Mouse (Mus musculus) spleen, adult 2 months (tissue): ENCODE data around the gene Pithd1. TPM values are rescaled to one million over a fixed set of nuclear protein-coding genes. Genes with fewer than 3 reads are reported as not detected.
"Not testable (repeated sequence)": the region's sequence is repeated elsewhere in the genome, so short reads cannot be mapped to it uniquely, and the experiment has no call there.

ENCODE experiments used
- DNase-seq, 2 experiments: peaks; one replicate each; pipeline versions ENCODE4 v3.0.0 to v3.0.0-alpha.2; 2012 to 2021; ENCODE audit warnings: low spot score in 2 of 2, low read depth in 1 of 2
- H3K27ac ChIP-seq: fragments of 200-500 bp; 2 replicates; pipeline ENCODE4 v1.5.1; 2012; ENCODE audit warnings: low read length, inconsistent platforms; ENCODE audit not compliant: insufficient read depth
- H3K27me3 ChIP-seq: fragments of 200-500 bp; 2 replicates; pipeline ENCODE4 v1.6.1; 2012; ENCODE audit warnings: mild to moderate bottlenecking, moderate library complexity, low read length, inconsistent platforms; ENCODE audit not compliant: control insufficient read depth, insufficient read depth
- H3K36me3 ChIP-seq: fragments of 200-500 bp; 2 replicates; pipeline ENCODE4 v1.6.1; 2012; ENCODE audit warnings: mild to moderate bottlenecking, low read length, inconsistent platforms; ENCODE audit not compliant: control insufficient read depth, insufficient read depth
- H3K4me1 ChIP-seq: fragments of 200-500 bp; 2 replicates; pipeline ENCODE4 v1.6.1; 2011; ENCODE audit warnings: inconsistent platforms; ENCODE audit not compliant: control insufficient read depth, insufficient read depth, insufficient read length
- H3K4me3 ChIP-seq: fragments of 200-500 bp; 2 replicates; pipeline ENCODE4 v1.5.1; 2011; ENCODE audit warnings: mild to moderate bottlenecking, inconsistent platforms; ENCODE audit not compliant: insufficient read depth, insufficient read length; ENCODE audit errors: extremely low read depth
- CTCF ChIP-seq: fragments of 200-500 bp; IDR thresholded peaks from 2 replicates; pipeline ENCODE4 v1.5.1; 2011; ENCODE audit warnings: mild to moderate bottlenecking, inconsistent platforms; ENCODE audit not compliant: insufficient read depth, insufficient read length, insufficient replicate concordance; ENCODE audit errors: extremely low read depth
- POLR2A ChIP-seq: fragments of 200-500 bp; IDR thresholded peaks from 2 replicates; pipeline ENCODE4 v1.6.1; 2011; ENCODE audit warnings: low read depth, low read length, inconsistent platforms
- WGBS: fragments of 180-500 bp; shearing (Covaris S2); methylation state at CpG from one replicate; pipeline ENCODE4 v1.1.7; 2018; 5-methylcytosine and 5-hydroxymethylcytosine counted together
- polyA plus RNA-seq: library from polyadenylated mRNA; depleted of rRNA; stranded (reverse); fragments of >200 nt; gene quantifications from 2 replicates; pipeline ENCODE4 v1.2.3, GENCODE M21; 2012

Gene Pithd1
- polyA plus RNA-seq, 1 experiment: 31.0 TPM

DNA sequence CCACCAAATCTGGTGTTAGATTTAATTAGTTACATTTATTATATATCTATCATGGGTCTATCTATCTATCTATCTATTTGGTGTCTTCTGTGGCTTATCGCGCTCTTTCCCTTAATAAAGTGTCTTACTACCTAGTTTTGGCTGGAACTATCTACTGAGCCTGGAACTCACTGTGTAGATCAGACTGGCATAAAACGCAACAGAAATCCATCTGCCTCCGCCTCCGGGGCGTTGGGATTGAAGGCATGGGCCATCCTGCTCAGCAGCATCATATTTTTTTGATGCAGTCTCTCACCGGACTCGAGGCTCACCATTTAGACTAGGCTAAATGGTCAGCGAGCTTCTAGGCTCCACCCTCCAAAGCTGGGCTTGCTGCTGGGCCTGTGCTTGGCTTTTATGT lies 650 bp upstream of the Pithd1 start:
- no peaks in the 10 kb centered on the region; the same call in 1 of the 2 replicates for H3K4me1 ChIP-seq
- H3K36me3 ChIP-seq: peaks cover 13% of the 10 kb centered on the region
- H3K4me3 ChIP-seq: peak overlapping the region; percentile 81
- TF ChIP-seq POLR2A (no peak), CTCF (no peak)
- no peaks in the 10 kb centered on the region for H3K27me3 ChIP-seq
- no peak for DNase-seq
- WGBS: 83% methylated on average over 9 of the region's 9 CpGs
- no peak overlapping the region for H3K27ac ChIP-seq

DNA sequence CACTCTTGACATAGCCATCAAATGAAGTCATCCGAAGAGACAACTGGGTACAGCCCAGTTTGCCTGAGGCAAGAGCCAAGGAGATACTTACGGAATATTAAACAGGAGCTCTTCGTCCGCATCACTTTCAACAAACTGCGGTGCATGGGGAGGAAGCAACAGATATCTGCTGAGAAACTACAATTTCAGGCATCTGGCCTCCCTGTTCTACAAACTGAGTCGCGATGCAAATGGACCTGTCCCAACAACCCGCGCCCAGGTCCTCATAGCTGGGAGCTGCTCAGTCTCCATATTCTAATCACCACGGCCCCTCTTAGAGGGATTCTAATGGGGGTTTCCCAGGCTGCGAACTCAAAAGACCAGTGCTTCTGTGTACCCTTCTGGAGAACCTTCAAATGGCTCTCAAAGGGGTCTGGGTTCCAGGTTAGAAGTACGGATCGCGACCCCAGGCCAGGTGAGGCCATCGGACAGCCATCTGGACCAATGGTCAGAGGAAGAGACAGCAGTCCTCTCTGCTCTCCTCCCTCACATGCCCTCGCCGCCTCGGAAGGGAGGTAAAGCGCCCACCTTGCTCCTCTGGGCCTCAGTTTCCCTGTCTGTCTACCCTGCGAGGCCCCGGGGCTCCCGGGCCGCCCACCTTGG lies 642 bp downstream of the Pithd1 start:
- 11% methylated on average over 23 of the region's 23 CpGs for WGBS
- TF ChIP-seq POLR2A (no peak), CTCF (no peak)
- no peak for DNase-seq
- Histone ChIP-seq H3K36me3 (peaks cover 13% of the 10 kb centered on the region), H3K4me1 (no peaks in the 10 kb centered on the region; the same call in 1 of the 2 replicates), H3K27me3 (no peaks in the 10 kb centered on the region), H3K27ac (peak overlapping the region; percentile 71), H3K4me3 (peak overlapping the region; percentile 81)

DNA sequence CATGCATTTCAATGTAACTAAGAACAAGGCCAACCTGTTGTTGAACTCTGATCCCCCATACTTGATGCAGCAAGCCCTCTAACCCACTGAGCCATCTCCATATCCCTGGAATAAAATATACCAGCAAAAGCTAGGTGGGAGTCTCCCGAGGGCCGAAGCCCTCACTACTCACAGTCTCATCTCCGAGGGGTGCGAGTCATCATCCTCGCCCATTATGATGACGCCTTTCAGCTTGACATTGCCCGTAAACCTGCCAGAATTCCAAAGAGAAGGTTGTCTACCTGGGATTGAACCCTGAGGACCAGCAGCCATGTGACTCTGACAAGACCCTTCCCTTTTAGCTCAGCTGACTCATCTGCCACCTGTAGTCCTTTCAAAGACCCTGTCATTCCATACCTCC lies 1.3 kb downstream of the Pithd1 start:
- TF ChIP-seq CTCF (no peak), POLR2A (no peak)
- Histone ChIP-seq H3K4me1 (no peaks in the 10 kb centered on the region; the same call in 1 of the 2 replicates), H3K4me3 (no peak overlapping the region), H3K27me3 (no peaks in the 10 kb centered on the region), H3K27ac (no peak overlapping the region), H3K36me3 (peaks cover 13% of the 10 kb centered on the region)
- DNase-seq: no peak
- 92% methylated on average over 7 of the region's 7 CpGs for WGBS

DNA sequence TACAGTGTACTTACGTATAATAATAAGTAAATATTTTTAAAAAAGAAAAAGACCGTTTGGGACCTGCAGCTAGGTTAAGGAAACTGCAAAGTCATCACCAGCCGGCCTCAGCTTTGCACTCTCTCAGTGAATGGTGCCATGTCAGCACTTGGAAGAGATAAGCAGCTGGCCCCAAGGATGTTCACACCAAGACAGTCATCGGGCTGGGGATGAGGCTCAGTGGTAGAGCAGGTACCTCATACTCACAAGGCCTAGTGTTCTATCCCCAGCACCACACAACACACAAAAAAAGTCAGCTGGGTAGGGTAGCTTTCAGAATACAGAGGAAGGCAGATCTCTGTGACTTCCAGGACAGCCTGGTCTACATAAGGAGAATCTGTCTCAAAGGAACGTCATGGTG lies 1.9 kb downstream of the Pithd1 start:
- 78% methylated on average over 5 of the region's 5 CpGs for WGBS
- no peak for DNase-seq
- no peak overlapping the region for H3K4me3 ChIP-seq

DNA sequence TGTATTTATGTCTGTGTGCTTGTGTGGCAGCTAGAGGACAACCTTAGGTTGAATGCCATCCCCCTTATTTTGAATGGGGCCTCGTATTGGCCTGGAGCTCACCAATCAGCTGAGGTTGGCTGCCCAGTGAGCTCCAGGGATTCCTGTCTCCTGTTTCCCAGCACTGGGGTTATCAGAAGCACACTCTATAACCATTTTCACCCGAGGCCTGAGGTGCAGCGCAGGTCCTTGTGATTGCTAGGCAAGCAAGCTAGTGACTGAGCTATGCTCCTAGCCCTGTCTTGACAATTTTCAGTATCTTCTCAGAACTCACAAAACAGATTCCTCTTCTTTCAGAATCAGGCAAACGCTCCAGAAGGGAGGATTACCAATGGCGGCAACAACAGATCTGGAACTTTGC lies 2.5 kb downstream of the Pithd1 start:
- Histone ChIP-seq H3K27me3 (no peaks in the 10 kb centered on the region), H3K4me1 (no peaks in the 10 kb centered on the region; the same call in 1 of the 2 replicates), H3K4me3 (no peak overlapping the region), H3K36me3 (peaks cover 13% of the 10 kb centered on the region), H3K27ac (no peak overlapping the region)
- DNase-seq: no peak
- TF ChIP-seq POLR2A (no peak), CTCF (no peak)
- whole genome bisulfite sequencing: 95% methylated on average over 5 of the region's 5 CpGs

More for the DNA sequence above, 1.9 kb downstream of the Pithd1 start:
- no peak for TF ChIP-seq POLR2A
- no peak for TF ChIP-seq CTCF
- Histone ChIP-seq H3K4me1 (no peaks in the 10 kb centered on the region; the same call in 1 of the 2 replicates), H3K27ac (no peak overlapping the region), H3K27me3 (no peaks in the 10 kb centered on the region), H3K36me3 (peaks cover 13% of the 10 kb centered on the region)

DNA sequence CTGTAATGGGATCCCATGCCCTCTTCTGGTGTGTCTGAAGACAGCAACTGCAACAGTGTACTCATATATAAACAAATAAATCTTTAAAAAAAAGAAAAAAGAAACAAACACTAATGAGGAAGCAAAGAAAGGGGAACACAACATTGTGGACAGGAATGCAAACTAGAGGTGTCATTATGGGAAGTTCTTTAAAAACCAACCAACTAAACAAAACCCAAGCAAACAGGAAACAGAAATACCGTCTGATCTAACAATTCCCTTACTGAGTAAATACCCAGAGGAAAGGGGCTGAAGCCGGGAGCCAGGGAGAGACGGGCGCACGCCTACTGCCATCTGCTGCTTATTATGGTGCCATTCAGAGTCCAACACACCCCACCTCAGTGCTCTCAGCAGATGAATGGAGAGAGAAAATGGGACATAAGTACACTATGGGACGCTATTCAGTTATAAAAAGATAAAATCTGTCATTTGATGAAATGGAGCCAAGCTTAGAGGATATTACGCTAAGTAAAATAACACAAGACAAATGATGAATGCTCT lies 5.5 kb downstream of the Pithd1 start:
- H3K27me3 ChIP-seq: no peaks in the 10 kb centered on the region
- H3K4me3 ChIP-seq: no peak overlapping the region
- WGBS: 70% methylated on average over 7 of the region's 7 CpGs
- H3K4me1 ChIP-seq: no peaks in the 10 kb centered on the region; the same call in 1 of the 2 replicates
- H3K27ac ChIP-seq: peak overlapping the region; percentile 63; the same call in 1 of the 2 replicates
- no peak for TF ChIP-seq POLR2A
- TF ChIP-seq CTCF: no peak
- DNase-seq: no peak
- H3K36me3 ChIP-seq: peaks cover 19% of the 10 kb centered on the region

DNA sequence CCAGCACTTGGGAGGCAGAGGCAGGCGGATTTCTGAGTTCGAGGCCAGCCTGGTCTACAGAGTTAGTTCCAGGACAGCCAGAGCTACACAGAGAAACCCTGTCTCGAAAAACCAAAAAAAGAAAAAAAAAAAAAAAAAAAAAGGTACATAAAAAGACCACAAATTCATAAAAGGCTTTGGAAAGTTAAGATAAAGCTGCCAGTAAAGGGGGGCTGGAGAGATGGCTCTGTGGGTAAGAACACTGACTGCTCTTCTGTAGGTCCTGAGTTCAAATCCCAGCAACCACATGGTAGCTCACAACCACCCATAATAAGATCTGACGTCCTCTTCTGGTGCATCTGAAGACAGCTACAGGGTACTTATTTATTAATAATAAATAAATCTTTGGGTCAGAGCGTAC lies 6.8 kb downstream of the Pithd1 start:
- DNase-seq, H3K4me3 ChIP-seq, H3K4me1 ChIP-seq, H3K27ac ChIP-seq, H3K27me3 ChIP-seq: not testable (repeated sequence)
- WGBS: 89% methylated on average over 5 of the region's 5 CpGs
- H3K36me3 ChIP-seq: peaks cover 26% of the 10 kb centered on the region
